Mouse (Mus musculus) A20 (cell line): Measurements from ENCODE around the gene Clps.
A peak's percentile ranks its signal among the peaks of the same experiment; 100 is the strongest.

Experiments used
- DNase-seq: peaks from one replicate; pipeline ENCODE4 v3.0.0-alpha.2; 2011; ENCODE audit warnings: low read depth, low spot score

Gene Clps

DNA sequence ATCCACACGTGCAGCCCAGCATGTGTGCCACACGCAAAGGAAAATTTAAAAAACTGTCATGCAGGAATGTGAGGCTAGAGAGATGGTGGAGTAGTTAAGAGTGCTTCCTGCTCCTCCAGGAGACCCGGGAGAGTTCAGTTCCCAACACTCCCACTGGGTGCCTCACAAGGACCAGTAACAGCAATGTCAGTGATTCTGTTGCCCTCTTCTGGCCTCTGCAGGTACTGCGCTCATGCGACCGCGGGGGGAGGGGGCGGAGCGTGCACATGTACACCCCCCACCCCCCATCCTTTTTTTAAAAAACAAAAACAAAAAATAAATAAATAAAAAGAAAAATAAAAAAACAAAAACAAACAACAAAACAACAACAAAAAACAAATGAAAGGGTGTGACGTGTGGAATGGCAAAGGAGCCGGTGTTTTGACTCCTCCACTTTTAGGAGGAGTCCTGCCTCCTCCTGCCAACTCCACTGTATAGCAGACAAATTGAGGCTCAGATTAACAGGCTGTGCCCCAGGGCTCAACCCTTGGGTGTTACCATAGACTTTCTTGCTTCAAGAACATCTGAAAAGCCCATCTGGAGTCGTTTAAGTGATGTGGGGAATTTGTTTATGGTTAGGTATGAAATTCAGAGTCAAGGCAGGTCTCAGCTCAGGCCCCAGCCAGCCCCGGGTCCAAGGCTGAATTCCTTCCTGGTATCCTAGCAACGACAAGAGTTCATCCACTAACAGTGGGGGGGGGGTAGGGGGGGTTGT is 7.3 kb downstream of the Clps start:
- DNase-seq = peak; percentile 71

DNA sequence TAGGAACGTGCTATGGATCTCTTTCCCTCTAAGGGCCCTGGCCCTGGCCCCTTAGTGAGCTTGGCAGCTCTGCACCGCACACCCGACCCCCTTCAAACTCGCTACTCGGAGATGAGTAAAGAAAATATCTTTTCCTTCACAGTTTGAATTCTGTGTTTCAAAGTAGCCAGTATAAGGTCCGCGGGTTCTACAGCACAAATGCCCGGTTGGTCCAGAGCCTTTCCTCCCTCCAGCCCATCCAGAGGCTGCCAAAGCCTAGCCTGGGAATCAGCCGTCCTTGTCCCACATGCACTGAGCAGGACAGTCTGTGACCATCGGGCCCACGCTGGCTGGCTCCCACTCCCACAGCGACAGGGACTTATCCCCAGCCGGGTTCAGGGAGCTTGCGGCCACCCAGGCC is 11.5 kb downstream of the Clps start, which contains the start of gene Clpsl2:
Gene Clpsl2 (plus strand): TSS at position 301 of the 400 bp plus-strand sequence.
- no peak for DNase-seq

DNA sequence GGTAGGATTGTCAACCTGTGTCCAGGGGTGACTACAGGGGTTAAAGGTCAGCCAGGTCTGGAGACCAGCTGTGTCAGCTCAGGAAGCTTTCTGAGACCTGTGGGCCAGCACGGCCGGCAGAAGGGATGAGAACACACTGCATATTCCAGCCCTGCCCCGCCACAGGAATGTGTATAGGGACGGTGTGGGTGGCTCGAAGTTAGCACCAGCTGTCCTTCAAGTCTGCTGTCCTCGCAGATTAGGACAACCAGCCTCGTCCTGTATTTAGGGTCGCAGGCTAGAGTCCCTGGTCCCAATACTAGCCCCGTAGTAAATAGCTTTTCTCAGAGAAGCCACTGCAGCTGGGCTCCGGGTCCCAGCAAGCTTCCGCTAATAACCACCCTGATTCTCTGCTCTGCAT is 12.0 kb downstream of the Clps start:
- no peak for DNase-seq

DNA sequence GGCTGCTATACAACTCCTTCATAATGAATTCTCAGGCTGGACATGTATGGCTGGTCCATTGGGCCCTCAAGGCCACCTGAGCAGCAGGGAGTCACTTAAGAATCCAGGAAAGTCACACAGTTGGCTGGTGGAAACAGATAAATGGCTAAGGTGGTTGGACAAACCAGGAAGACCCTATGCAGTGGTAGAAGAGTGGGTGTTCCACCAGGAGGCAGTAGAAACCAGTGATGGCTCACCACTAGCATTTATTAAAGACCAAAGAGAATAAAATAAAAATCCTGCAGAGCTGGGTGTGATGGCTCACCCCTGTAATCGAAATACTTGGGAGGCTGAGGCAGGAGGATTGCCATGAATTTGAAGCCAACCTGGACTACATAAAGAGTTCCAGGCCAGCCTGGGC is 13.6 kb downstream of the Clps start:
- DNase-seq = no peak

DNA sequence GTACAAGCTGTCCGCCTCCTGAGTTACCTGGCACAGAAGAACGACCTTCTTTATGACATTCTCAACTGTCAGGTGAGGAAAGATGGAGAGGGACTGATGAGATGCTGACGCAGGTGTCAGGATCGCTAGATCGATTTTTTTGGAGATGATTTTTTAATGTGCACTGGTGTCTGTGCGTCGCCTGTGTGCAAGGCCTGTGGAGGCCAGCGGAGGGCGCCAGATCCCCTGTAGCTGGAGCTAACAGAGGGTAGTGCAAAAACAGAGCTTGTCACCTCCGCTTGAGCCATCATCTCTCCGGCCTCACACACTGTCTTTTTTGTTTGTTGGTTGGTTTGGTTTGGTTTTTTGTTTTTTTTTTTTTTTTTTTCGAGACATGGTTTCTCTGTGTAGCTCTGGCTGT is 22.7 kb downstream of the Clps start:
- no peak for DNase-seq

DNA sequence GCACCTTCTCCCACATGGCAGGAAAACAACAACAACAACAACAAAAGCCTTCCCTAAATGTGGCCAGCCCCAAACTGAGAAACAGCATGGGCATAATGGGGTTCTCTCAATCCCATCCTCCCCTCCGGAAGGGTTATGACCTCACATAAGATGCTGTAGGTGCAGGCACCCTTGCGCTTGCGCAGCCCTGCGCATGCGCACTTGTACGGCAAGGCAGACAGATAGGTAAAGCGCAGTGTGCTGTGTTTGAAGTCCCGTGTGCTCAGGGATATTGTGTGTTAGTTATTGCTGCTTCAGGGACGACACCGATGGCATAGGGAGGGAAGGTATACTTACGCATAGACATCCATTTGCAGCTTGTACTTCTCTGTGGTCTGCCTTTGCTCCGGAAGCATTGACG is 27.2 kb downstream of the Clps start:
- no peak for DNase-seq

DNA sequence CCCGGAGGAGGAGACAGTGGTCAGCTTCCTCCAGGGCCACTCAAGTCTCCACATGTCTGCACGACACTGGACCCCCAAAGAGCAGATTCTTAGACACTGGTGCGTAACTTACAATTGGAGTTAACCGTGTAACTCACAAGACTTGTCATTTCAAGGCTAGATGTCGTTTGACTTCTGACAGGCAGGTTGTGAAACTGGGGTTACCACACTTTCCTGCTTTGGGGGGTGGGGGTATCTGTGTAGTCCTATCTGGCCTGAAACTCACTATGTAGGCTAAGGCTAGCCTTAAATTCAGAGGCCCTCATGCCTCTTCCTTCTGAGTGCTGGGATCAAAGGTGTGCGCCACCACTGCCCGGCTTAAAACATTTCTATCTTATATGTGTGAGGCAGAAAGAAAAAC is 28.0 kb downstream of the Clps start:
- no peak for DNase-seq

DNA sequence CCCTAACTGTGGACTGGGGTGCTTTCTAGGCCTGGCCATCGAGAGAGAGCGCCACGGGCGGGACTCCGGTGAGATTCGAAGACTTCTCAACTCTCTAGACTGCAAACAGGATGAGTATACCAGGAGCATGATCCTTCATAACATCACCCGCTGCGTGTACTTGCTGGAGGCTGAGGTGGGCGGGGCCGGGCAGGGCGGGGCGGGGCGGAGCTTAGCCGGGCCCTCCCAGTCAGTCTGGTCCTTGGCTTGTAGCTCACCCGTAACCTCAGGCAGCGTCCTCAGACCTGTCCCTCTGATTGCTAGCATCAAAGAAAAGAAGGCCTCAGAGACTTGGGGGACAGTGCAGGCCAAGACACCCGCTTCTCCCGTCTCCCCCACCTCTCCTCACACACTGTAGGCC is 28.6 kb downstream of the Clps start:
- peak; percentile 78 for DNase-seq

DNA sequence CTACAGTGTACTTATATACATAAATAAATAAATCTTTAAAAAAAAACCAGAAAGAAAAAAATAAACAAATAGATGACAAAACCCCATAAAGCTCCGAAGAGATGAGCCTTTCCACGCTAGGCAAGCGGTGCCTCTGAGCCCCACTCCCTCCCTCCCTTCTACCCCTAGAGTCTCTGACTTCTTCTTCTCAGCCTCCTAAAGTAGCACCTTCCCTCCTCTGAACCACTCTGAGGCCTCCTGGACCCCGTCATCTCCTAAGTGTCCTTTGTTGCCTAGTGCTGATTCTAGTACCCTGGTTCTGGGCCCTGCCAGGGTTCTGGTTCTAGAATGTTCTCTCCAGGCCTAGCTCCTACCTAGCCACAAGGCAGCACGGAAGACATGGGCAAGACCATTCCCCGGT is 30.1 kb downstream of the Clps start, which contains the start of gene Armc12:
Gene Armc12 (plus strand): TSS at position 301 of the 400 bp plus-strand sequence.
- DNase-seq = no peak

DNA sequence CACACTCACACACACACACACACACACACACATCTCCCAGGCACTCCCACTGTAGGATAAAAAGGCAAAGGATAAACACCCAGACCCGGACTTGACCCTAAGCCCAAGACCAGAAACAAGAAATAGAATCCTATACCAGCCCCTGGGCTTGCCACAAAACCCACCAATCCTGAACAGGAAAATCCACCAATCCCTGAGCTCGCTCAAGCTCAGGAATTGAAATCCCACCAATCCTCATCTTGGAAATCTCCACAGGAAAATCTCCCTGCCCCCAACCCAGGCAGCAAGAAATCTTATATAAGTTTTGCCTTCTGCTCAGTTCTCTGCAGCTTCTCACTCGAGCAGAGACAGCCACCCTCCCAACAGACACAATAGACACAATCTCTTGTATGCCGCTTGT is 31.4 kb downstream of the Clps start:
- DNase-seq = no peak

DNA sequence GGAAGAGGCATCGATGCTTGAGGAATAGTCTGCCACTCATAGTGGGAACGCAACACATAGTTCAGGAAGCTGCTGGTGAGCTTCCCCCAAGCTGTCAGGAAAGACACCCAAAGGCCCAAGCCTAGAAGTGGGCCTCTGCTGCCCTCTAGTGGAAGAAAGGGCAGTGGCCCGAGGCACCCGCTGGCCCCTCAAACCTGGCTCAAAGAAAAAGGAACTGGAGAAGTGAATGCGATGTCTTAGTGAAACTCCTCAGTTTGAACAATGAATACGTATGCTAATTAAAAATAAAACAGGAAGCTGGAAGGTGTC is 32.6 kb downstream of the Clps start:
- peak; percentile 87 for DNase-seq

DNA sequence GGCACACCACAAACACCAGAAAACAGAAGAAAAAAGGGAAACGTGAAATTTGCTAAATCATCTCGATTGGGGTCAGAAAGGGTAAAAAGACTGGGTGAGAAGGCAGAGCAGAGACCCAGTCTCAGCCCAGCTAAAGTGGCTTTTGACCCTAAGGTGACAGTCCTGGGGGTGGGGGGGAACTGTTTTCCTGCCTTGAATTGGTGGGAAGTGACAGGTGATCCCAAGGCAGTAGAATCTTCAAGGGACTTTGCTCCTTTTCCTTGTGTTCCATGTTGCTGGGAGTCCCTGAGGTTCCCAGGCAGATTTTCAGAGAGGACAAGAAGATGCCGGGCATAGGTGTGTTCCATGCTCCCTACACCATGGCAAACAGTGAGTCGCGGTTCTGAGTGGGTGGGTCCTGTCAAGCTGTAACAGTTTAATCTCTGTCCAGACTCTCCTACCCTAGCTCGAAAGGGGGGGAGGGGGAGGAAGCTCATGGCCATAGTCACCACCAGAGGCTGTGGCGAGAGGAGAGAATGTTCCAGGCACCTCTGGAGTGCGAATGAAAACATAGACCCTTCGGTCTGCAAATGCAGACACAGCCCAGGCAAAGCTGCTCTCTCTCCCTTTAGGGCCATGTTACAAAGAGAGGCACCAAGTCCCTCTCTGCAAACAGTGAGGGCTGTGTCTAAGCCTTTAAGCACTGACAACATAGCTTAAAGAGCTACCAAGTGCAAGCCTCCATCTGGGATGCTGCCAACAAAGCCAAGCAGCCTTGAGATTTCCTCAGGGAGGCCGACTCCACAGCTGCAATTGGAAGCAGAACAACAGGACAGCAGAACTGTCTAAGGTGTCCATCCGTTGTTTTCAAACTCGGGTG is 33.2 kb downstream of the Clps start:
- no peak for DNase-seq

DNA sequence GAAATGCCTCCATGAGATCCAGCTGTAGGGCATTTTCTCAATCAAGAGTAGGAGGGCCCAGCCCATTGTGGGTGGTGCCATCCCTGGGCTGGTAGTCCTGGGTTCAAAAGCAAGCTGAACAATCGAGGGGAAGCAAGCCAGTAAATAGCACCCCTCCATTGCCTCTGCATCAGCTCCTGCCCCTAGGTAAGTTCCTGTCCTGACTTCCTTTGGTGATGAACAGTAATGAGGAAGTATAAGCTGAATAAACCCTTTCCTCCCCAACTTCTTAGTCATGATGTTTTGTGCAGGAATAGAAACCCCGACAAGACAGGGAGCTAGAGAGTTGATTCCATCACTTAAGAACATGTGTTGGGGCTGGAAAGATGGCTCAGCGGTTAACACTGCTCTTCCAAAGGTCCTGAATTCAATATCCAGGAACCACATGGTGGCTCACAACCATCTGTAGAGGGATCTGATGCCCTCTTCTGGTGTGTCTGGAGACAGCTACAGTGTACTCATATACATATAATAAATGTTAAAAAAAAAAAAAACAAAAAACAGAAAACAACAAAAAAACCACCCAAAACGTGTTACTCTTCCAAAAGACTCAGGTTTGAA is 35.6 kb downstream of the Clps start:
- peak; percentile 72 for DNase-seq

DNA sequence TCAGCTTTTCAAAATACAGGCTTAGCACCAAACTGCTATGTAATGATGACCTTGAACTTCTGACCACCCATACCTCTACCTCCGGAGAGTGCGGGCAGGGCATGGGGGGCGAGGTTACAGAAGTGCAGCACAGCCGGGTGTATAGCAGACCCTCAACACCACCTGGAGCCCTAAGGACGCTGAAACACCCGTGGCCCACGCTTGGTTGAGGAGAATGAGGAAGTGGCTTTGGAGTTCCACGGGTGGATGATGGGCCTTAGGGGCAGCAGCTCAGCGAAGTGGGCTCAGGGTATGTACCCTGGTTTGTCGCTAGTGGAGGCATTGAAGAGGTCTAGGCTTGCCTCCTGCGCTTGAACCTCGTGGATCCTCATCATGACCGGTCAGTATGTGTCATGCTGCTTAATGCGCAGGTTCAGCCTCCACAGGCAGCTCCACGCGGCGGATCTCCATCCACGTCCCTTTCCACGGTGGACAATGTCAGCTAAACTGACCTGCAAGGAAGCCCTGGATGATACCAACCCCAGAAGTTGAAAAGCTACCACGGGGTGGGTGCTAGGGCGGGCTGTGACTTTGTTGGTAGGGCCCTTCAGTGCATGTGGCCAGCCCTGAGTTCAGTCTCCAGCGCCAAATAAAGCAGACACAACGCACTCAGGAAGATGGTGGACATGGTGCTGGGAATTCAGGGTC is 36.4 kb downstream of the Clps start:
- DNase-seq = no peak

DNA sequence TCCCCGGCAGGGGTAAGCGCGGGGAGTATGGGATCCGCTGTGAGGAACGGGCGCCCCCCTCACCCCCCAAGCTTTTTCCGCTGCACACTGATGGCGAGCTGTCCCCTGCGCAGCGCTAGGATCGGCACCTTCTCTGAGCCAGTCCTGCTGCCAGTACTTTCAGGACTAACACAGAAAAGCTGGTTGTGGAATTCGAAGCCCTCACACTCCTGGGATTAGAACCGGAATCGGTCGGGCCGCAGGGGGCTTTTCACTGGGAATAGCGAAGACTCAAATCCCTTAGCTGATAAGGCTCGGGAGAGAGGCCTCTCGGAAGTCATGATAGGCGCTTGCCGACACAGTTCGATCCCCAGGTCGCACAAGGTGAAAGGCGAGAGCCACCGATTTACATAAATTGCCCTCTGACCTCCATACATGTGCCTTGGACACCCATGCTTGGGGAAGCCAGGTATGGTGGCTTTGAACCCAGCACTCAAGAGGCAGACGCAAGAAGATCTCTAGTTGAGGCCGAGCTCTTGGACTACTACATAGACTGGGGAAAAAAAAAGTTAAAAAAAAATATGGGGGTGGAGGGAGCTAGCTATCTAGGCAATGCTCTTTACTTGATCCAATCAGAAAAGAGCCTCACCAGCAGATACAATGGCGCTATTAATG is 37.1 kb downstream of the Clps start:
- peak; percentile 83 for DNase-seq

DNA sequence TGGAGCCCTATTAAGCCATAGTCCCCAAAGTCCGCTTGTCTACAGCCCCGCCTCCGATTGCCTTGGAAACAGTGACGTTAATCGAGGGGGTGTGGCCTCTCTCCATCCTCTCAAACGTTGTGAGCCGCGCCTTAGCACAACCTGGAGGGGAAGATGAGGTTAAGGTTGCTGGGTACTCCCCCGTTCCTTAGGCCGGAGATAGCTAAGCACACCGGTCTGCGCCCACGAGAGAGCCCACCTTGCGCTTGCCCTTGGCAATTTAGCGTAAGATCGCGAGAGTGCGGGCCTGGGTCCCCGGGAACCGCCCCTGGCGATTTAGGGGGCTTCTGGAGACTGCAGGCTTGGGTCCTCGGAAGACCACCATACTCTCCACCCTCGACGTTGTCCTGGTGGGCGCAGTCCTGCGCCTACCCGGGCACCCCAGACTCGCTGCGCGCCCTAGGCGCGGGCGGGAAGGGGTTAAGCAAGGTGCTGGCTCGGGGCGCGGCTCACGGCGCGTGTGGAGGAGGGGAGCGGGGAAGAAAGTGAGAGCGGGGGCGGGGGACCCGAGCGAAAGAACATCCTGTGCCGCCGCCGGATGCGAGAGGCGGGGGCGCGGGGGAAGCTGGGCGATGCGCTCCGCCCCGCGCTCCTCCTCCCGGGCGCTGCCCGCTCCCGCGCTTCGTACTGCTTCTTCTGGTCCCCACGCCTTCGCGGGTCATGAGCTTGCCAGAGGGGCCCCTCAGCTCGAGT is 37.8 kb downstream of the Clps start:
- DNase-seq = peak; percentile 94

DNA sequence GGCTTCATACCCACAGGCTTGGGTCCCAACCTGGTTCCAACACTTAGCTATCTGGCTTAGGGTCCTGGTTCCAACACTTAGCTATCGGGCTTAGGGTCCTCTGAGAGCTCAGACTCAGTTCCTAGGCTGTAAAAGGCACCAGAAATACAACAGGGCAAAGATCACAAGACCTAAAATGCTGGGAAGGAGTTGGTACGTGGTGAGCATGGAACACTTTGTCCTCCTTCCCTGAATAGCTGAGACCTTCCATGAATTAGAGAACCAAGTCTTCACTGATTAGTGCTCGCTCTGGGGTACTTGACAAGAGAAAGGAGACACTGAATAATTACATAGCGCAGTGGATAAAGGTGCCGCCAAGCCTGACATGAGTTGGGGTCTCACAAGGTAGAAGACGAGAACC is 38.6 kb downstream of the Clps start:
- DNase-seq = no peak

DNA sequence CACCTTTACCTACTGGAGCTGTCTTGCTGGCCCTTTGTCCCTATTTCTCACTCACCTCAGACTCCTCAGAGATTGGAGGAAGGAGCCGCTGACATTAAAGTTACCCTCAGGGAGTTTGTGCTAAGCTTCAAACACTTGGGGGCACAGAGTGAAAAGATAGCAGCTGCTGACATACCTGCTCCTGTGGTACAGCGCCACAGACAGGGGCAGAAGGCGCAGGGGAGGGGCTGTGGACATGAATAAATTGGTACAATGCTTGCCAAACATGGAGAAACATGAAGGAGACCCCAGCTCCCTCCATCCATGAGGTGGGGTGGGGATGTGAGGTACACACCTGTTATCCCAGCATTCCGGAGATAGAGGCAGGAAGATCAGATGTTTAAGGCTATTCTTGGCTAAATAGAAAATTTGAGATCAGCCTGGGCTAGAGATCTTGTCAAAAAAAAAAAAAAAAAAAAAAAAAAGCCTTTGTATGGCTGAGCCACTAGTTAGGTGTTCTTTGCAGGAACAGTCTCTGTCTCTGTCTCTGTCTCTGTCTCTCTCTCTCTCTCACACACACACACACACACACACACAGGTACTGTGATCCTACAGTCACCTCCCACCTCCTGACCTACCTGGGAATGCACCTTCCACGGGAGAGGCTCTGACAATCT is 39.4 kb downstream of the Clps start:
- DNase-seq = no peak

DNA sequence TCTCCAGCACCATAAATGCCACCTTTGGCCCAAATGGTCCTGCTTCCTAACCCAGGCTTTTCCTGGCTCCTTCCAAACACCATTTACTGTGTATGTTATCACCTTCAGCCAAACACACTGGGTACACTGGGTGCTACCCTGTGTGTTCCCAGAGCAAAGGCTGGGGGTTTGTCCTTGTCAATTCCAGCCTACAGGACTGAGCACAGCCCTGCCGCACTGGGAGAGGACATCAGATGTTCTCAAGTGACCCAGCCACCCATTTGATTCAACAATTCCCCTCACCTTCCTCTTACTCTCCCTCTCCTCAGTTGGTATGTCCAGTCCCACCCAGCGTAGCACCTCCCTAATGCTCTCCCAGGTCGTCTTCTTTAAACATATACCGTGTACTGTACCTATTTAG is 40.0 kb downstream of the Clps start:
- DNase-seq = no peak

DNA sequence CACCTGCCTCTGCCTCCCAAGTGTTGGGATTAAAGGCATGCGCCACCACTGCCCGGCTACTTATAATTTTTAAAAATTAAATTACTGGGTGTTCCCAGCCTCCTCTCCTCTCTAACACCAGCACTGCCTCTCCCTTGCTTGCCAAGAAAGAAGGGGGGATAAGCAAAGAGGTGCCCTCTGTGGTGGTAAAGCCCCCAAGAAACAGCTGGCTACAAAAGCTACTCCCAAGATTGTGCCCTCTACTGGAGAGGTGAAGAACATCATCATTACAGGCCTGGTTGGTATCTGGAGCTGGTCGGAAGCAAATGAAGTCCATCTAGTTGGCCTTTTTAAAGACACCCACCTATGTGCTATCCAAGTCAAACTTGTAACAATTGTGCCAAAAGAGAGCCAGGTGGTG is 40.7 kb downstream of the Clps start:
- DNase-seq = peak; percentile 63
